Mouse (Mus musculus): Measurements from ENCODE around the gene Ifi205. TPM values are rescaled to one million over a fixed set of nuclear protein-coding genes. Genes with fewer than 3 reads are reported as not detected.
"Not testable (repeated sequence)": the region's sequence is repeated elsewhere in the genome, so short reads cannot be mapped to it uniquely, and the experiment has no call there.

The Ifi205 gene
- polyA plus RNA-seq, 1 experiment from 2014 or later, result not detected

GRCm38 (mm10) chr1:173982694-173983305 lies 48.8 kb downstream of the Ifi205 start, which contains the start of gene Ifi202b:
Gene Ifi202b, minus strand, starts transcription at chr1:173982744.
- H3K4me3 ChIP-seq (ENCODE audit: low read length); H3K9me3 ChIP-seq (ENCODE audit: control insufficient read depth, low read length); H3K4me1 ChIP-seq (ENCODE audit: control insufficient read depth, insufficient read depth, low read length); H3K4me2 ChIP-seq (replicated peaks; ENCODE audit: low read depth, low read length); H3K36me3 ChIP-seq (ENCODE audit: control insufficient read depth, insufficient read depth, low read length); H3K27ac ChIP-seq (ENCODE audit: low read depth, low read length); ATAC-seq (ENCODE audit: low FRiP score, low TSS enrichment); H3K9ac ChIP-seq (ENCODE audit: low read depth, low read length); H3K27me3 ChIP-seq (ENCODE audit: control insufficient read depth, insufficient read depth, low read length): not testable (repeated sequence)
- 94% methylated on average over 6 of the region's 6 CpGs for WGBS

GRCm38 (mm10) chr1:173981038-173981437 lies 50.6 kb downstream of the Ifi205 start:
- H3K9ac ChIP-seq (ENCODE audit: low read depth, low read length); H3K4me1 ChIP-seq (ENCODE audit: control insufficient read depth, insufficient read depth, low read length); H3K27ac ChIP-seq (ENCODE audit: low read depth, low read length); H3K4me3 ChIP-seq (ENCODE audit: low read length); H3K9me3 ChIP-seq (ENCODE audit: control insufficient read depth, low read length); ATAC-seq (ENCODE audit: low FRiP score, low TSS enrichment); H3K27me3 ChIP-seq (ENCODE audit: control insufficient read depth, insufficient read depth, low read length); H3K4me2 ChIP-seq (replicated peaks; ENCODE audit: low read depth, low read length); H3K36me3 ChIP-seq (ENCODE audit: control insufficient read depth, insufficient read depth, low read length): not testable (repeated sequence)
- WGBS, result 55% methylated on average over 3 of the region's 3 CpGs

GRCm38 (mm10) chr1:173977622-173978021 lies 54.0 kb downstream of the Ifi205 start:
- Histone ChIP-seq H3K27ac (ENCODE audit: low read depth, low read length) (no peak overlapping the region), H3K36me3 (ENCODE audit: control insufficient read depth, insufficient read depth, low read length) (no peaks in the 10 kb centered on the region), H3K9me3 (ENCODE audit: control insufficient read depth, low read length) (no peaks in the 10 kb centered on the region), H3K4me1 (ENCODE audit: control insufficient read depth, insufficient read depth, low read length) (no peaks in the 10 kb centered on the region), H3K27me3 (ENCODE audit: control insufficient read depth, insufficient read depth, low read length) (no peaks in the 10 kb centered on the region), H3K4me3 (ENCODE audit: low read length) (no peak overlapping the region), H3K9ac (ENCODE audit: low read depth, low read length) (no peak overlapping the region), H3K4me2 (replicated peaks; ENCODE audit: low read depth, low read length) (no peak overlapping the region)
- no peak for ATAC-seq (ENCODE audit: low FRiP score, low TSS enrichment)

- Histone ChIP-seq H3K27me3 (ENCODE audit: control insufficient read depth, insufficient read depth, low read length) (no peaks in the 10 kb centered on the region), H3K9me3 (ENCODE audit: control insufficient read depth, low read length) (no peaks in the 10 kb centered on the region), H3K4me2 (replicated peaks; ENCODE audit: low read depth, low read length) (no peak overlapping the region), H3K9ac (ENCODE audit: low read depth, low read length) (no peak overlapping the region), H3K36me3 (ENCODE audit: control insufficient read depth, insufficient read depth, low read length) (no peaks in the 10 kb centered on the region), H3K27ac (ENCODE audit: low read depth, low read length) (no peak overlapping the region), H3K4me3 (ENCODE audit: low read length) (no peak overlapping the region), H3K4me1 (ENCODE audit: control insufficient read depth, insufficient read depth, low read length) (no peaks in the 10 kb centered on the region)
- no peak for ATAC-seq (ENCODE audit: low FRiP score, low TSS enrichment)
These were observed 58.5 kb downstream of the Ifi205 start for GRCm38 (mm10) chr1:173973111-173973510.

Other genes with a start within 250 kb of the Ifi205 start
- 0.34 and 0.79 TPM in 2 replicates for gene Ifi211, start 118.8 kb downstream of the Ifi205 start, polyA plus RNA-seq (2014; fragmentation: Nextera tagmentation; extraction: Ambion mirVana)
- 1.7 and 1.8 TPM in 2 replicates for gene Mndal, start 89.3 kb downstream of the Ifi205 start, polyA plus RNA-seq (2014; fragmentation: Nextera tagmentation; extraction: Ambion mirVana)
- 0.91 and 1.8 TPM in 2 replicates for gene Ifi203, start 89.1 kb downstream of the Ifi205 start, polyA plus RNA-seq (2014; fragmentation: Nextera tagmentation; extraction: Ambion mirVana)
- not detected in 2 replicates for gene Ifi202b, start 49.1 kb downstream of the Ifi205 start, polyA plus RNA-seq (2014; fragmentation: Nextera tagmentation; extraction: Ambion mirVana)
- gene Olfr433, start 8.9 kb upstream of the Ifi205 start, polyA plus RNA-seq (2014; fragmentation: Nextera tagmentation; extraction: Ambion mirVana), result 0.23 TPM in 1 of 2 replicates, not detected in the other
- gene Olfr432, start 17.4 kb upstream of the Ifi205 start, polyA plus RNA-seq (2014; fragmentation: Nextera tagmentation; extraction: Ambion mirVana), result not detected in 2 replicates
- not detected in 2 replicates for gene Olfr430, start 34.8 kb upstream of the Ifi205 start, polyA plus RNA-seq (2014; fragmentation: Nextera tagmentation; extraction: Ambion mirVana)
- gene Olfr429, start 52.5 kb upstream of the Ifi205 start, polyA plus RNA-seq (2014; fragmentation: Nextera tagmentation; extraction: Ambion mirVana), result not detected in 2 replicates
- gene Olfr427, start 65.1 kb upstream of the Ifi205 start, polyA plus RNA-seq (2014; fragmentation: Nextera tagmentation; extraction: Ambion mirVana), result not detected in 2 replicates
- not detected in 2 replicates for gene Olfr231, start 89.4 kb upstream of the Ifi205 start, polyA plus RNA-seq (2014; fragmentation: Nextera tagmentation; extraction: Ambion mirVana)
- gene Olfr424, start 99.7 kb upstream of the Ifi205 start, polyA plus RNA-seq (2014; fragmentation: Nextera tagmentation; extraction: Ambion mirVana), result not detected in 2 replicates
- not detected in 2 replicates for gene Olfr420, start 123.8 kb upstream of the Ifi205 start, polyA plus RNA-seq (2014; fragmentation: Nextera tagmentation; extraction: Ambion mirVana)
- gene Spta1, start 141.0 kb upstream of the Ifi205 start, polyA plus RNA-seq (2014; fragmentation: Nextera tagmentation; extraction: Ambion mirVana), result 0.19 and 0.39 TPM in 2 replicates
- not detected in 2 replicates for gene Olfr419, start 220.3 kb upstream of the Ifi205 start, polyA plus RNA-seq (2014; fragmentation: Nextera tagmentation; extraction: Ambion mirVana)